Mouse (Mus musculus) natural killer cell, adult 2 months (primary cell): ENCODE measurements around the gene Usp46.
A peak's percentile ranks its signal among the peaks of the same experiment; 100 is the strongest.
"Not testable (repeated sequence)": the region's sequence is repeated elsewhere in the genome, so short reads cannot be mapped to it uniquely, and the experiment has no call there.

Experiments used
- DNase-seq, 2 experiments: peaks; one replicate each; pipeline ENCODE4 v3.0.0; 2022; ENCODE audit warnings: low spot score in 2 of 2

The Usp46 gene

GRCm38 (mm10) chr5:74067831-74068713 lies at the start of gene Usp46:
TSS of gene Usp46 (minus strand) at chr5:74068431.
- DNase-seq, result peak; percentile 51 to 54

- no peak for DNase-seq
These were observed 45.9 kb upstream of the Usp46 start for GRCm38 (mm10) chr5:74113961-74114689.

- no peak for DNase-seq
These were observed 37.2 kb upstream of the Usp46 start for GRCm38 (mm10) chr5:74105445-74105844.

GRCm38 (mm10) chr5:74101761-74102160 lies 33.5 kb upstream of the Usp46 start:
- no peak for DNase-seq

GRCm38 (mm10) chr5:74099046-74099445 lies 30.8 kb upstream of the Usp46 start:
- DNase-seq, result no peak

- no peak for DNase-seq
These were observed 29.6 kb upstream of the Usp46 start for GRCm38 (mm10) chr5:74097854-74098220.

- no peak for DNase-seq
These were observed 29.1 kb upstream of the Usp46 start for GRCm38 (mm10) chr5:74097116-74097853.

- no peak for DNase-seq
These were observed 27.8 kb upstream of the Usp46 start for GRCm38 (mm10) chr5:74096060-74096459.

- no peak for DNase-seq
These were observed 27.4 kb upstream of the Usp46 start for GRCm38 (mm10) chr5:74095611-74096010.

GRCm38 (mm10) chr5:74094841-74095437 lies 26.7 kb upstream of the Usp46 start:
- no peak for DNase-seq

GRCm38 (mm10) chr5:74093556-74094428 lies 25.6 kb upstream of the Usp46 start:
- DNase-seq, result no peak

GRCm38 (mm10) chr5:74092833-74093555 lies 24.8 kb upstream of the Usp46 start:
- DNase-seq, result peak; percentile 84 to 90

- DNase-seq, result no peak
These were observed 24.2 kb upstream of the Usp46 start for GRCm38 (mm10) chr5:74092481-74092832.

GRCm38 (mm10) chr5:74089643-74090042 lies 21.4 kb upstream of the Usp46 start:
- no peak for DNase-seq

- DNase-seq, result no peak
These were observed 13.5 kb upstream of the Usp46 start for GRCm38 (mm10) chr5:74081756-74082155.

GRCm38 (mm10) chr5:74078861-74079615 lies 10.8 kb upstream of the Usp46 start:
- no peak for DNase-seq

GRCm38 (mm10) chr5:74078400-74078799 lies 10.2 kb upstream of the Usp46 start:
- no peak for DNase-seq

- no peak for DNase-seq
These were observed 9.7 kb upstream of the Usp46 start for GRCm38 (mm10) chr5:74077959-74078358.

- no peak for DNase-seq
These were observed 8.5 kb upstream of the Usp46 start for GRCm38 (mm10) chr5:74076759-74077158.

GRCm38 (mm10) chr5:74070564-74070963 lies 2.3 kb upstream of the Usp46 start:
- not testable (repeated sequence) for DNase-seq
